Mouse (Mus musculus): Measurements from ENCODE around the gene Mgat2. TPM values are rescaled to one million over a fixed set of nuclear protein-coding genes. Genes with fewer than 3 reads are reported as not detected.

Mgat2 gene
- polyA plus RNA-seq, 1 experiment from 2014 or later: 40.7 TPM

DNA sequence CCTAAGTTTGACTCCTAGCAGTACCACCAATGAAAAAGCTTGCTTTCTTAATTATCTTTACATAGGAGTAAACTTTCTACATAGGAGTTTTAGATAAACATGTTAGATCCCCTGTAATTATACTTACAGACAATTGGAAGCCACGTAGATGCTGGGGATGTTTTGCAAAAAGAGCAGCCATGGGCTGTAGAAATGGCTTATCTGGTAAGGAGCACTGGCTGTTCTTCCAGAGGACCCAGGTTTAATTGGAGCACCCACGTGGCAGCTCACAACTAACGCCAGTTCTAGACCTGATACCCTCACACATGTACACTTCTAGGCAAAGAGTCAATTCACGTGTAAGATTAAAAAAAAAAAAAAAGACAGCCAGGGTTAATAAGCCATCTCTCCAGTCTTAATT is 2.2 kb upstream of the Mgat2 start:
- Histone ChIP-seq H3K4me2 (no peak overlapping the region), H3K9me3 (replicated peaks) (no peaks in the 10 kb centered on the region), H3K4me3 (replicated peaks) (no peak overlapping the region), H3K27me3 (replicated peaks) (no peaks in the 10 kb centered on the region), H3K36me3 (peaks cover 8% of the 10 kb centered on the region), H3K27ac (replicated peaks) (no peak overlapping the region), H3K4me1 (peaks cover 20% of the 10 kb centered on the region), H3K9ac (replicated peaks) (no peak overlapping the region)
- 90% methylated on average over 4 of the region's 4 CpGs for WGBS
- no peak for ATAC-seq (ENCODE audit: low FRiP score)

DNA sequence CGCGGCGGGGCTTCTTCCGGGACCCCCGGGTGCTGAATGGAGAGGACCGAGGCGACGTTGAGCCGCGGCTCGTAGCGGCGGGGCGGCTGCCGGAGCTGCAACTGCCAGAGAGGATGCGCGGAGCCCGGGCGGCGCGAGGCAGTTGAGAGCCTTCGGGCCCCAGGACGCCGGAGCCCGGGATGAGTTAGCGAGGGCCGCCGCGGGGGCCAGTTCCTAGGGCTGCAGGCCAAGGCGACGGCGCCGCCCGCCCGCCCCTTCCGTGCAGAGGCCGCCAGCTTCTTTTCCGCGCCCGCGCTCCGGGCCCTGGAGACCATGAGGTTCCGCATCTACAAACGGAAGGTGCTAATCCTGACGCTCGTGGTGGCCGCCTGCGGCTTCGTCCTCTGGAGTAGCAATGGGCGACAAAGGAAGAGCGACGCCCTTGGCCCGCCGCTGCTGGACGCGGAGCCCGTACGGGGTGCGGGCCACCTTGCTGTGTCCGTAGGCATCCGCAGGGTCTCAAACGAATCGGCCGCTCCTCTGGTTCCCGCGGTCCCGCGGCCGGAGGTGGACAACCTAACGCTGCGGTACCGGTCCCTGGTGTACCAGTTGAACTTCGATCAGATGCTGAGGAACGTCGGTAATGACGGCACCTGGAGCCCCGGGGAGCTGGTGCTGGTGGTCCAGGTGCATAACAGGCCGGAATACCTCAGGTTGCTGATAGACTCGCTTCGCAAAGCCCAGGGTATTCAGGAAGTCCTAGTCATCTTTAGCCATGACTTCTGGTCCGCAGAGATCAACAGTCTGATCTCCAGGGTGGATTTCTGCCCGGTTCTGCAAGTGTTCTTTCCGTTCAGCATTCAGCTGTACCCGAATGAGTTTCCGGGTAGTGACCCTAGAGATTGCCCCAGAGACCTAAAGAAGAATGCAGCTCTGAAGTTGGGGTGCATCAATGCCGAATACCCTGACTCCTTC is 662 bp downstream of the Mgat2 start:
- WGBS: 2% methylated on average over 76 of the region's 86 CpGs
- no peaks in the 10 kb centered on the region for H3K9me3 ChIP-seq (replicated peaks)

DNA sequence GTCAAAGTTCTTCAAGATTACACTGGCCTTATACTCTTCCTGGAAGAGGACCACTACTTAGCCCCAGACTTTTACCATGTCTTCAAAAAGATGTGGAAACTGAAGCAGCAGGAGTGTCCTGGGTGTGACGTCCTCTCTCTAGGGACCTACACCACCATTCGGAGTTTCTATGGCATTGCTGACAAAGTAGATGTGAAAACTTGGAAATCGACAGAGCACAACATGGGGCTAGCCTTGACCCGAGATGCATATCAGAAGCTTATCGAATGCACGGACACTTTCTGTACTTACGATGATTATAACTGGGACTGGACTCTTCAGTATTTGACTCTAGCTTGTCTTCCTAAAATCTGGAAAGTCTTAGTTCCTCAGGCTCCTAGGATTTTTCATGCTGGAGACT is 1.4 kb downstream of the Mgat2 start:
- H3K27me3 ChIP-seq (replicated peaks): no peaks in the 10 kb centered on the region
- H3K9ac ChIP-seq (replicated peaks): peak overlapping the region; percentile 89
- ATAC-seq (ENCODE audit: low FRiP score): no peak
- H3K36me3 ChIP-seq: peaks cover 22% of the 10 kb centered on the region
- no peaks in the 10 kb centered on the region for H3K9me3 ChIP-seq (replicated peaks)
- H3K4me2 ChIP-seq: peak overlapping the region; percentile 75
- WGBS: 77% methylated on average over 7 of the region's 7 CpGs
- H3K4me1 ChIP-seq: peaks cover 30% of the 10 kb centered on the region
- peak overlapping the region; percentile 93 for H3K4me3 ChIP-seq (replicated peaks)
- peak overlapping the region; percentile 94; the same call in 1 of the 2 replicates for H3K27ac ChIP-seq (replicated peaks)

More for the DNA sequence above, 662 bp downstream of the Mgat2 start:
- Histone ChIP-seq H3K27me3 (replicated peaks) (no peaks in the 10 kb centered on the region), H3K4me2 (peak overlapping the region; percentile 75), H3K4me1 (peaks cover 30% of the 10 kb centered on the region), H3K9ac (replicated peaks) (peak overlapping the region; percentile 89), H3K36me3 (peaks cover 20% of the 10 kb centered on the region), H3K27ac (replicated peaks) (peak overlapping the region; percentile 94), H3K4me3 (replicated peaks) (peak overlapping the region; percentile 93)
- peak; percentile 73 for ATAC-seq (ENCODE audit: low FRiP score)

DNA sequence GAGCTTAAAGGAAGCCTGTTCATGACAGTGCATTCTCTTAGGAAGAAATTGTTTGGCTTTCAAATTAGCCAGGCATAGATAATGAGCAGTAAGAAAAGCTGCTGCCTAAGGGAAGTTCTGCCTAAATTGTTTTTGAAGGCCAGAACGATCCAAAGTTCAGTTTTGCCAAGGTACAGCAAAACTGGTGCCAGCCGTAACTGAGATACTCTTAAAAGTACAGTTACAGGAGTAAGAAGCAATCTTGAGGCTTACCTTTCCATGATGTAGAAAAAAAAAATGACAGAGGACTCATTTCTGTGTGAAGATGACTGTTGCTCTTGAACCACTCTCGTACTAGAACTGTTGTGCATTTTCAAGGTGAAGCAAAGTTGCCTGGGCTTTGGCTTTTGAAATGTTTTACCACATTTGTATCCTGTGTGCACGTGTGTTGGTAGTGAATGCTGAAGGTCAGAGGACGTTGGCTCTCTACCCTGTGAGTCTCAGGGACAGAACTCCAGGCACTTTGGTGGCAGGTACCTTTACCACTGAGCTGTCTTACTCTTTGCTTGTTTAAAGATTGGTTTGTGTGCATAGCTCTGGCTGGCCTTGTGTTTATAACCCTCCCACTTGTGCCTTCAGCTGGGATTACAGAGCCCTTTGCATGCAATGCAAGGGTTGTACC is 3.0 kb downstream of the Mgat2 start:
- WGBS: 69% methylated on average over 5 of the region's 5 CpGs
- Histone ChIP-seq H3K9me3 (replicated peaks) (no peaks in the 10 kb centered on the region), H3K27me3 (replicated peaks) (no peaks in the 10 kb centered on the region), H3K36me3 (peaks cover 18% of the 10 kb centered on the region), H3K9ac (replicated peaks) (no peak overlapping the region; the same call in 1 of the 2 replicates), H3K27ac (replicated peaks) (no peak overlapping the region), H3K4me2 (peak overlapping the region; percentile 13; the same call in 1 of the 2 replicates), H3K4me1 (peaks cover 30% of the 10 kb centered on the region), H3K4me3 (replicated peaks) (no peak overlapping the region)
- no peak for ATAC-seq (ENCODE audit: low FRiP score)

DNA sequence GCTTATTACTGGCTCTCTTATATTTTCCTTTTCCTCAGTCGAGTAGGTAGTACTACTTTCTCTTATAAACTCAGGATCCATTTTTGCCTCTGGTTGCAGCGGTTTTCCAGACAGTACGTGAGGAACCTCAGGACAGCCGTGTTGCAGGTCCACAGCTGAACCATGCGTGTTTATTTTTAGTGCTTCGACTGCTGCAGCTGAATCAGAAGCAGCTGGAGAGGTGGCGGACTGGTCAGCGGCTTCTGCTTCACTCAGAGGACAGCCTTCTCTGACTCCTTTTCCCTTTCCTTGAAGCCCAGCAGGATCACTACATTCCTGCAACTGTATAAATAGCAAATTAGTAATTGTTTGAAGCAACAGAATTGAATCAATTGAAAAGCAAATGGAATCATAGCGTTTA is 6.1 kb downstream of the Mgat2 start:
- Histone ChIP-seq H3K27me3 (replicated peaks) (no peaks in the 10 kb centered on the region), H3K9me3 (replicated peaks) (no peaks in the 10 kb centered on the region), H3K4me2 (no peak overlapping the region), H3K4me1 (peaks cover 20% of the 10 kb centered on the region), H3K27ac (replicated peaks) (no peak overlapping the region), H3K9ac (replicated peaks) (no peak overlapping the region), H3K36me3 (peaks cover 15% of the 10 kb centered on the region), H3K4me3 (replicated peaks) (no peak overlapping the region)
- ATAC-seq (ENCODE audit: low FRiP score): no peak
- 92% methylated on average over 9 of the region's 9 CpGs for WGBS

DNA sequence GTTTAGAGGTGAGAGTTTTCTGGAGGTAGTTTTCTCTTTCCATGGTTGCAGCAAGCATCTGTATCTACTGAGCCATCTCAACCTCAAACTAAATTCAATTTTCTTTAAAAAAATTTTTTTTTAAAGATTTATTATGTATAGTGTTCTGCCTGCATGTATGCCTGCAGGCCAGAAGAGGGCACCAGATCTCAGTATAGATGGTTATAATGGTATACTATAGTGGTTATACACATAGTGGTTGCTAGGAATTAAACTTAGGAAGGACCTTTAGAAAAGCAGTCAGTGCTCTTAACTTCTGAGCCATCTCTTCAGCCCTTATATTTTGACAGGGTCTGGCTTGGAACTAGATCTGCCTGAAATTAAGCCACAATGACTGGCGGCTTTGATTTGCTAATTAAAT is 6.6 kb downstream of the Mgat2 start:
- Histone ChIP-seq H3K9ac (replicated peaks) (no peak overlapping the region), H3K27ac (replicated peaks) (no peak overlapping the region), H3K4me1 (peaks cover 18% of the 10 kb centered on the region), H3K27me3 (replicated peaks) (no peaks in the 10 kb centered on the region), H3K4me2 (no peak overlapping the region), H3K36me3 (peaks cover 15% of the 10 kb centered on the region), H3K9me3 (replicated peaks) (no peaks in the 10 kb centered on the region), H3K4me3 (replicated peaks) (no peak overlapping the region)
- WGBS: 100% methylated on average over 1 of the region's 1 CpGs
- no peak for ATAC-seq (ENCODE audit: low FRiP score)

DNA sequence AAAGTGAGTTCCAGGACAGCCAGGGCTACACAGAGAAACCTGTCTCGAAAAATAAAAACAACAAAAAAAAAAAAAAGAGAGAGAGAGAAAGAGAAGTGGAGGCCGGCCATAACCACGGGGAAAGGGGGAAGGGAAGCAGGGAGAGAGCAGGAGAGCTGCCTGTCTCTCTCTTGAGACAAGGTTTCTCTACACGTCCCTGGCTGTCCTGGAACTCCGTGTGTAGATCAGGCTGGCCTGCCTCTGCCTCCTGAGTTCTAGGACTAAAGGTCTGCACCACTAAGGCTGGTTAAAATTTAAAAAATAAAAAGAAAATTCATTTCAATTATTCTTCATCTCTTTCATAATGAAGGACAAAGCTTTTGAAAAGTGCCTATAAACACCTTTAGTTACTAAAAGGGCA is 7.4 kb downstream of the Mgat2 start:
- no peaks in the 10 kb centered on the region for H3K27me3 ChIP-seq (replicated peaks)
- ATAC-seq (ENCODE audit: low FRiP score): no peak
- H3K4me1 ChIP-seq: peaks cover 24% of the 10 kb centered on the region
- H3K9ac ChIP-seq (replicated peaks): no peak overlapping the region
- H3K27ac ChIP-seq (replicated peaks): no peak overlapping the region
- WGBS: 93% methylated on average over 5 of the region's 5 CpGs
- no peak overlapping the region for H3K4me3 ChIP-seq (replicated peaks)
- no peak overlapping the region for H3K4me2 ChIP-seq
- H3K36me3 ChIP-seq: peaks cover 15% of the 10 kb centered on the region
- no peaks in the 10 kb centered on the region for H3K9me3 ChIP-seq (replicated peaks)

DNA sequence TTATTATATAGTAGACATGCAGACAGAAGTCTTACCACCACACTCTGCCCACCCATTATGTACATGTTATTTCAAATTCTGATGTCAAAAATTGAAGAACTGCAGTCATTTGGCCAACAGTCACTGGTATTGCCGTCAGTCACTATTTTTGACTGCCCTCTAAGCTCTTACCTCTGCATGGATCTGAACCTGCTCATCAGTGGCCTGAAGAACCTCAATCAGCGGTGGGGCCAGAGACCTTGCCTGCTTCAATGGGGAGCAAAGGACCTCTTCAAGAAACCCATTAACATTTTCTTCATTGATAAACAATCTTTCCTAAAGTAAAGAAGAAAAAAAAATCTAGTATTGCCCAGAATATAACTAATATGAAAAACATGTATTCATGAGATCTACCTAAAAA is 8.7 kb downstream of the Mgat2 start:
- no peaks in the 10 kb centered on the region for H3K9me3 ChIP-seq (replicated peaks)
- H3K36me3 ChIP-seq: peaks cover 15% of the 10 kb centered on the region
- H3K9ac ChIP-seq (replicated peaks): no peak overlapping the region
- peaks cover 16% of the 10 kb centered on the region for H3K4me1 ChIP-seq
- H3K4me3 ChIP-seq (replicated peaks): no peak overlapping the region
- H3K27me3 ChIP-seq (replicated peaks): no peaks in the 10 kb centered on the region
- no peak overlapping the region for H3K4me2 ChIP-seq
- 97% methylated on average over 2 of the region's 2 CpGs for WGBS
- no peak for ATAC-seq (ENCODE audit: low FRiP score)
- H3K27ac ChIP-seq (replicated peaks): no peak overlapping the region

DNA sequence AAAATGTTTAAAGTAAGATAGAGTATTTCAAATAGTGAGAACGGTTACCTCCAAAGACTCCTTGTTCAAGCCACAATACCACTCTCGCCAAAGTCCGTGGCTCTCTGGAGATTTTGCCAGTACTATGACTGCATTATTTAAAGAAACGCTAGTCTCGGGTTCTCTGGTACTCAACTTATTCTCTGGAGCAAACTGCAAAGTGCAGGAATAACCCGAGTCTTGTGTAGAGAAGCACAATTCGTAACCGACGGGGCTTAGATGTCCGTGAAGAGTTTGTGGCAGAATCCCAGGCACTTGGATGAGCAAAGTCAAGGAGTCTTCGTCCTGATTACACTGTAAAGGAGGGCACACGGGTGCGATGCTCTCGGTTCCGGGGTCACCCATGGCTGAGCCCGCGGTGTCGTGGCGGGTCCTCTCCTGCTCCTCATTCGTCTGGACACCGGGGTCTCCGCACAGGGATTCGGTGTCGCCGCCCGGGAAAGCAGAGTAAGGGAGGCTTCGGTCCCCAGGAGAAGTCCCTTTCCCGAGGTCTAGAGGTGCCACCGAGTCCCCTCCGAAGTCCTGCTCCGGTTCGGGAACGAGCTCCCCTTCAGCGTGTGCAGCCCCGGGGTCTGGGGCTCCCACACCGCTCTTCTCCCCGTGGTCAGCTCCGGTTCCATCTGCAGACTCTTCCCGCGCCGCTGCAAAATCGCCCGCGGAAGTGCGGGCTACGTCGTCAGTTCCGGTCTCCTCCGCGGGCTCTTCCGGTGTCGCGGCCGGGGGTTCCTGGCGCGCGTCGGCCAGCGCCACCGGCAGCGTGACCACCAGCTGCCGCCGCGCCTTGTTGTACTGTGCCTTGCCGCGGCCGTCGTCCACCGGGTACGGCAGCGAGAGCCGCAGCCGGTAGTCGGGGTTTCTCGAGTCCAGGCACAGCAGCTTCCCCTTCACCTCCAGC is 12.8 kb downstream of the Mgat2 start, which contains the start of gene Gm49383:
Gene Gm49383 (minus strand): TSS at position 661 of the 934 bp plus-strand sequence.
- ATAC-seq (ENCODE audit: low FRiP score): peak; percentile 87
- Histone ChIP-seq H3K27me3 (replicated peaks) (no peaks in the 10 kb centered on the region), H3K4me2 (peak within 1 kb of the TSS; percentile 95), H3K9me3 (replicated peaks) (no peaks in the 10 kb centered on the region), H3K36me3 (peaks cover 14% of the 10 kb centered on the region; the same call in 1 of the 2 replicates), H3K4me1 (peaks cover 31% of the 10 kb centered on the region), H3K27ac (replicated peaks) (peak within 1 kb of the TSS; percentile 95), H3K9ac (replicated peaks) (peak within 1 kb of the TSS; percentile 85), H3K4me3 (replicated peaks) (peak within 1 kb of the TSS; percentile 96)
- under 1% methylated on average over 75 of the region's 75 CpGs for WGBS

DNA sequence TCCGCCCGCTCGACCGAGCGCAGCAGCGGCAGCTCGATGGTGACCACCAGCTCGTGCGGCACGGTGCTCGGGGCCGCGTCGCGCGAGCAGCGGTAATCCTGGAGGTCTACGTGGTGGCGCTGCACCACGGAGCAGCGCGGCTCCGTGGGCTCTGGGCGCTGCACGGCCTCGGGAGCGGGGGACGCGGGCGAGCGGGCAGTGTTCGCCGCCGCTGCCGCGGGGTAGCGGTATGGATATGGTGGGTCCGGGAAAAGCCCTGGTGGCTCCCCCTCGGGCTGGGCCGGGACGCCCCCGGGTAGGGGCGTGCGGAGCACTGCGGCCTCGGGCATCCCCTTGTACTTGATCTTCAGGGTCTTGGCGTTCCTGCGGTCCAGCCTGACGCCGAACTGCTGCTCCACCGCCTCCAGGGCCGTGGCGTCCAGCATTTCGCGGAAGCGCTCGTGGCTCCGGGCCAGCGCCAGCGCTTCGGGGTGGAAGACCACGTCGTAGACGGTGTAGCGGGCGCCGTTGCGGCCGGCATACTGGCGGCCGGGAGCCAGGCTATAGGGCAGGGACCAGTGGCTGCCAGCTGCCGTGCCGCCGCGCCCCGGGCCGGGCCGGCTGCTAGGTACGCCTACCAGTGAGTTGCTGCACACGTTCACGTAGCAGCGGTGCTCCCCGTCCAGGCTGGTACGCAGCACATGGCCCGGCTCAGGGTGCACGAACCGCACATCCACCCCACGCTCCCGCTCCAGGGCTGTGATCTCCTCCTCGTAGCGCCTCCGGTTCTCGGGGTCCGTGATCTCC is 13.6 kb downstream of the Mgat2 start:
- peak overlapping the region; percentile 96 for H3K4me3 ChIP-seq (replicated peaks)
- H3K27ac ChIP-seq (replicated peaks): peak overlapping the region; percentile 95
- peaks cover 14% of the 10 kb centered on the region; the same call in 1 of the 2 replicates for H3K36me3 ChIP-seq
- H3K4me2 ChIP-seq: peak overlapping the region; percentile 95
- no peaks in the 10 kb centered on the region for H3K9me3 ChIP-seq (replicated peaks)
- WGBS: under 1% methylated on average over 92 of the region's 94 CpGs
- ATAC-seq (ENCODE audit: low FRiP score): peak; percentile 72
- H3K9ac ChIP-seq (replicated peaks): peak overlapping the region; percentile 85
- H3K4me1 ChIP-seq: peaks cover 31% of the 10 kb centered on the region
- no peaks in the 10 kb centered on the region for H3K27me3 ChIP-seq (replicated peaks)
